Mouse (Mus musculus): ENCODE measurements around the gene Slc16a12.
"Not testable (repeated sequence)": the region's sequence is repeated elsewhere in the genome, so short reads cannot be mapped to it uniquely, and the experiment has no call there.

Slc16a12 gene

GRCm38 (mm10) chr19:34666127-34666526 lies 81.0 kb downstream of the Slc16a12 start:
- peak; percentile 14 to 37 for DNase-seq (ENCODE audit: low spot score in 2 of 2)

- no peak for DNase-seq (ENCODE audit: low spot score in 2 of 2)
These were observed 84.3 kb downstream of the Slc16a12 start for GRCm38 (mm10) chr19:34662740-34663139.

- peak; percentile 10 to 19 for DNase-seq (ENCODE audit: low spot score in 2 of 2)
These were observed 85.0 kb downstream of the Slc16a12 start for GRCm38 (mm10) chr19:34662067-34662507.

- peak in 1 of 2 experiments; percentile 22 for DNase-seq (ENCODE audit: low spot score in 2 of 2)
These were observed 90.4 kb downstream of the Slc16a12 start for GRCm38 (mm10) chr19:34656511-34657298.

GRCm38 (mm10) chr19:34655227-34655805 lies 91.8 kb downstream of the Slc16a12 start:
- DNase-seq (ENCODE audit: low spot score in 2 of 2), result no peak

GRCm38 (mm10) chr19:34650997-34651396 lies 96.1 kb downstream of the Slc16a12 start:
- no peak for DNase-seq (ENCODE audit: low spot score in 2 of 2)

GRCm38 (mm10) chr19:34650276-34650675 lies 96.8 kb downstream of the Slc16a12 start:
- DNase-seq (ENCODE audit: low spot score in 2 of 2), result no peak

- DNase-seq (ENCODE audit: low spot score in 2 of 2), result not testable (repeated sequence)
These were observed 99.5 kb downstream of the Slc16a12 start for GRCm38 (mm10) chr19:34647630-34648029.

GRCm38 (mm10) chr19:34642616-34643015 lies 104.5 kb downstream of the Slc16a12 start:
- no peak for DNase-seq (ENCODE audit: low spot score in 2 of 2)

GRCm38 (mm10) chr19:34640623-34641022 lies 106.5 kb downstream of the Slc16a12 start, which contains the start of the genes Ifit1bl2 and Ifit1:
TSS of gene Ifit1bl2 (minus strand) at chr19:34640743.
TSS of gene Ifit1 (plus strand) at chr19:34640871.
- DNase-seq (ENCODE audit: low spot score in 2 of 2), result peak; percentile 48

- DNase-seq (ENCODE audit: low spot score in 2 of 2), result peak; percentile 32 to 48
These were observed 110.0 kb downstream of the Slc16a12 start for GRCm38 (mm10) chr19:34636933-34637557.

GRCm38 (mm10) chr19:34633484-34633883 lies 113.6 kb downstream of the Slc16a12 start:
- DNase-seq (ENCODE audit: low spot score in 2 of 2), result no peak

GRCm38 (mm10) chr19:34631487-34631886 lies 115.6 kb downstream of the Slc16a12 start:
- no peak for DNase-seq (ENCODE audit: low spot score in 2 of 2)

GRCm38 (mm10) chr19:34627496-34627895 lies 119.6 kb downstream of the Slc16a12 start:
- no peak for DNase-seq (ENCODE audit: low spot score in 2 of 2)

GRCm38 (mm10) chr19:34624663-34625062 lies 122.4 kb downstream of the Slc16a12 start:
- no peak for DNase-seq (ENCODE audit: low spot score in 2 of 2)

GRCm38 (mm10) chr19:34623781-34624180 lies 123.3 kb downstream of the Slc16a12 start:
- no peak for DNase-seq (ENCODE audit: low spot score in 2 of 2)

- DNase-seq (ENCODE audit: low spot score in 2 of 2), result no peak
These were observed 126.2 kb downstream of the Slc16a12 start for GRCm38 (mm10) chr19:34620871-34621270.
